Mouse (Mus musculus) lung, adult 2 months (tissue): Measurements from ENCODE around the gene Wipi1. TPM values are rescaled to one million over a fixed set of nuclear protein-coding genes. Genes with fewer than 3 reads are reported as not detected.
"Not testable (repeated sequence)": the region's sequence is repeated elsewhere in the genome, so short reads cannot be mapped to it uniquely, and the experiment has no call there.

ENCODE experiments used
- DNase-seq: peaks from one replicate; pipeline ENCODE4 v3.0.0; 2022
- H3K4me1 ChIP-seq: fragments of 200-500 bp; 2 replicates; pipeline ENCODE4 v1.6.1; 2011; ENCODE audit warnings: low read length; ENCODE audit not compliant: control insufficient read depth, insufficient read depth
- H3K4me3 ChIP-seq: fragments of 200-500 bp; replicated peaks from 2 replicates; pipeline ENCODE3; 2011; ENCODE audit warnings: low read depth, mild to moderate bottlenecking, control low read depth, low read length; ENCODE audit errors: extremely low read depth
- CTCF ChIP-seq: fragments of 200-500 bp; IDR thresholded peaks from 2 replicates; pipeline ENCODE4 v1.5.1; 2011; ENCODE audit warnings: mild to moderate bottlenecking, low read length, control low read depth; ENCODE audit not compliant: insufficient read depth
- POLR2A ChIP-seq: fragments of 200-500 bp; IDR thresholded peaks from 2 replicates; pipeline ENCODE4 v1.6.1; 2011; ENCODE audit warnings: low read depth, mild to moderate bottlenecking, control low read depth, low read length, borderline replicate concordance; ENCODE audit errors: extremely low read depth
- WGBS: fragments of 180-500 bp; shearing (Covaris S2); methylation state at CpG from one replicate; pipeline ENCODE4 v1.1.7; 2018; 5-methylcytosine and 5-hydroxymethylcytosine counted together
- polyA plus RNA-seq: library from polyadenylated mRNA; depleted of rRNA; stranded (reverse); fragments of >200 nt; gene quantifications from 2 replicates; pipeline ENCODE4 v1.2.3, GENCODE M21; 2012

Gene Wipi1
- polyA plus RNA-seq, 1 experiment, result 20.3 TPM

DNA sequence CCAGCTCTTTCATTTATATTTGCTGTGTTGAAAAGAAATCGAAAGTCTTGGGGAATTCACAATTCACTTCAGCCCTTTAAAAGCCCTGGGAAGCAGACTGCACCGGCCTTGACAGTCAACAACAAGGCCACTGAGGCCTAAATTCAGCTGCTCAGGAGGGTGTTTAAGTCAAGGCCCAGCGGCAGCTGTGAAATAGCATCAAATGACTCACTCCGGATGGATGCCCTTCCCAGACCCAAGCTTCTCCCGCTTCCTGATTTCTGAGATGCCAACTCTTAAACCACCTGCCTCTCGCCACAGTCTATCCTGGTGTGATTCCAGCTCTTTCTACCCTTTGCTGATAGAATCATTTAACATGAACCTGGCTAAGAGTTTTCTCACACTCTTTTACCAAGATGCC is 8.6 kb upstream of the Wipi1 start:
- Histone ChIP-seq H3K4me3 (no peak overlapping the region), H3K4me1 (peaks cover 4% of the 10 kb centered on the region; the same call in 1 of the 2 replicates)
- DNase-seq, result no peak
- no peak for TF ChIP-seq CTCF
- WGBS, result 79% methylated on average over 6 of the region's 6 CpGs

DNA sequence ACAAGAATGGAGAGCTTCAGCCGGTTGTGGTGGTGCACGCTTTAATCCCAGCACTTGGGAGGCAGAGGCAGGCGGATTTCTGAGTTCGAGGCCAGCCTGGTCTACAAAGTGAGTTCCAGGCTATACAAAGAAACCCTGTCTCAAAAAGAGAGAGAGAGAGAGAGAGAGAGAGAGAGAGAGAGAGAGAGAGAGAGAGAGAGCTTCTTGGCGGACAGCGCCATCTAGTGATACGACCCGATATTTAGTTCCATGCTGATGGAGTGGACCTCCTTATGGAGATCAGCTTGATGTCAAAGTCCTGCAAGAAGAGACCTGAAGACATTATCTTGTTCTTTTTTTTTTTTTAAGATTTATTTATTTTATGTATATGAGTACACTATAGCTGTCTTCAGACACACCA is 7.3 kb upstream of the Wipi1 start:
- WGBS, result 35% methylated on average over 8 of the region's 8 CpGs
- H3K4me3 ChIP-seq, H3K4me1 ChIP-seq: not testable (repeated sequence)
- peak; percentile 52 for DNase-seq
- TF ChIP-seq CTCF, result peak; percentile 52

DNA sequence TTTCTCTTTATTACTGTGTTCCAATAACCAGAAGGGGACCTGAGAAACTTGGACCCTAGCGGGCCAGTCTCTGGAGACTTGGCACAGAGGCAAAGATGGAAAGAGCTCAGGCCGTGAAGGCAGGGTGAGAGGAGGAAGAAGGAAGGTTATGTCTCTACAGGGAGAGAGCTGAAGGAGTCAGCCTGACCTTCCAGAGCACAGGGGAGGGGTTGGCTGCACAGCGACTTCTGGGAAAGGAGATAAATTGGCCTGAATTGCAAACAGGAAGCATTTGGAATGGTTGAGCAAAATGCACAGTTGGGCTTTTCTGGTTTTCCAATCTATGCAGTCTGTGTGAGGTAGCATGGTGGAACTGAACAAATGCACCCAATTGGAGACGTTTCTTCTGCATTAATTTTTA is 5.0 kb upstream of the Wipi1 start:
- Histone ChIP-seq H3K4me1 (peaks cover 4% of the 10 kb centered on the region; the same call in 1 of the 2 replicates), H3K4me3 (no peak overlapping the region)
- TF ChIP-seq POLR2A (no peak), CTCF (no peak)
- no peak for DNase-seq
- WGBS, result 32% methylated on average over 4 of the region's 4 CpGs

DNA sequence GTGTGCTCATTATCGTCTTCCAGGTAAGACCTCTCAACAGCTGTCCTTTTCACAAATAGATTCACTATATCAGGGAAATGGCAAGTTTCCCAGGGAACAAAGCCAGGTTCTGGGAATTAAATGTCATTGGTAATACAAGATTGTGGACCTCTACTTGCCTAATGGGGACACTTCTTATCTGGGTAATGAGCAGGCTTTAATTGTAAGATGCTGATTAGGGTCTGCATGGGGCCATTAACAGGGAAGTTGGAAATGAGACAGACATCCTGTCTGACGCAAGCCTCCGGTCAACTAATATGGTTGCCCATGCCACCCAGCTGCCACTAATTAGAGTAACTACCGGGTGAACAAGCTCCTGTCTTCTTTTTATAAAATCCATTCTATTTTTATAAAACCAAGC is 4.6 kb upstream of the Wipi1 start:
- TF ChIP-seq POLR2A, result no peak
- TF ChIP-seq CTCF, result no peak
- peaks cover 4% of the 10 kb centered on the region; the same call in 1 of the 2 replicates for H3K4me1 ChIP-seq
- DNase-seq, result no peak
- H3K4me3 ChIP-seq, result no peak overlapping the region
- 50% methylated on average over 4 of the region's 4 CpGs for WGBS

DNA sequence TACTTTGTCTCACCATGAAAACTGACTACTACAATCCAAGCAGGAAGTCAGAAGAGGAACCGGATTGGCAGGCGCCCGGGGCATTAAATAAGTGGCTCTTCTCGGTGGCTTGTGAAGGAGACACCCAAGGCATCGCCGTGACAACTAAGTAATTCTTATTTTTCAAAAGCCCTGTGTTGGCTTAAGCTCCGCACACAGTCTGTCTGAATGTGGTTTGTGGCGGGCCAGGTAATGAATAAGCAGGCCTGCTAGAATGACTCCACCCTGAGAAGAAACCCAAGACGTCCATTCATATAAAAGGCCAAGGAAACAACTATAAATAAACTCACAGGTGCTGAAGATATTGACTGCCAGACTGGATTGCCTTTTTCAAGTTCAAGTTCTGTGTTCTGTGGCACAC is 3.5 kb upstream of the Wipi1 start:
- no peak for TF ChIP-seq POLR2A
- TF ChIP-seq CTCF, result no peak
- 41% methylated on average over 9 of the region's 9 CpGs for WGBS
- no peak for DNase-seq

DNA sequence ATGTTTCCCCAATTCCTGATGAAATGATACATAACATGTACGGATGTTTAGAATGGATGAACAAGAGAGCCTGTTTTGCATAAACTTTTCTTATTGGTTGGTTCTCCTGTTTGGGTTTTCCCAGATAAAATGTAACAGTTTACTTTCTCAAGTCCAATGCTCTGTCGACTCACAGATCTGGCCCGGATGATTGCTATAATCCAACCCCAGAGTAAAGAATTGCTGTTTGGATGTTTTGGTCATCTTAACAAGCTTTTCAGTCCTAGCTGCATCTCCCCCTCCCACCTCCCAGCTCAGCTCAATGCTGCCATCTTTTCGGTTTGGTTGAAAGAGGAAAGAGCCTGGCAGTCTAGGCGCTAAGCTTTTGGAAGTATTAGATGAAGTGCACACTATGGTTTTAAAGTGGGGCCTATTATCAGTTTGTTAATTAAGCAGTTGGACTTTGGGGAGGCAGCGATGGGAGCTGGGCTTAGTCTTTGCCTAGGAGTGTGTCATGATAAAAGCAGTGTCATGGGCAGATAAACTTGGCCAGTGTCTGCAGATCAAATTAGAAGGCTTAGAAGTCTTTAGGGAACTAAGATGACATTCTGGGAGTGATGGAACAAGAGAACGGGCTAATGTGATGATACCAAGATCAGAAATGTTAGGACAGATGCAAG is 1.2 kb upstream of the Wipi1 start:
- 74% methylated on average over 7 of the region's 7 CpGs for WGBS
- H3K4me3 ChIP-seq, result no peak overlapping the region
- DNase-seq, result no peak
- no peak for TF ChIP-seq CTCF
- no peak for TF ChIP-seq POLR2A
- peaks cover 11% of the 10 kb centered on the region for H3K4me1 ChIP-seq

More for the DNA sequence above, 3.5 kb upstream of the Wipi1 start:
- H3K4me3 ChIP-seq, result no peak overlapping the region
- H3K4me1 ChIP-seq, result peaks cover 4% of the 10 kb centered on the region

DNA sequence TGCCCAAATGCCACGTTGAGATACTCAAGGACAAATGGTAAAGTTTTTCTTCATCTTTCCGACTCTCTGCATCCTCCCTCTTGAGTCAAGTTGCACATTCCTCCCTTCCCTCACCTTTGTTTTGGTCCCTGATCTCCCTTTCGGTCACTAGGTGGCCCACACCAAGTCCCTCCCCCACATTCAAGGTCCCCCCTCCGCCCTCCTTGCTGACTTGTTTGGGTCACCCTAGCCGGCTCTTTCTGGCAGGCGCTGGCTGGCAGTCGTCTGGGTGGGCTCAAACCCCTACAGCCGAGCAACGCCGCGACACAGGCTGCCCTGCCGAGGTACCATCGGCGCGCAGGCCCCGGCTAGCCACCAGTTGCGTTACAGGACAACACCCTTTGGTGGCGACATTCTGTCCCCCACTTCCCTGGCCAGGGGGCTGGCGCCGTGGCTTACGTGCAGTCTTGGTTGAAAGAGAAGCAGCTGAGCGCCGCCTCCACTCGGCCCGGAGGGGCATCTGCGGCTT is 918 bp downstream of the Wipi1 start:
- DNase-seq, result no peak
- Histone ChIP-seq H3K4me1 (peaks cover 7% of the 10 kb centered on the region), H3K4me3 (peak overlapping the region; percentile 94)
- under 1% methylated on average over 26 of the region's 26 CpGs for WGBS
- TF ChIP-seq POLR2A, result no peak
- no peak for TF ChIP-seq CTCF

DNA sequence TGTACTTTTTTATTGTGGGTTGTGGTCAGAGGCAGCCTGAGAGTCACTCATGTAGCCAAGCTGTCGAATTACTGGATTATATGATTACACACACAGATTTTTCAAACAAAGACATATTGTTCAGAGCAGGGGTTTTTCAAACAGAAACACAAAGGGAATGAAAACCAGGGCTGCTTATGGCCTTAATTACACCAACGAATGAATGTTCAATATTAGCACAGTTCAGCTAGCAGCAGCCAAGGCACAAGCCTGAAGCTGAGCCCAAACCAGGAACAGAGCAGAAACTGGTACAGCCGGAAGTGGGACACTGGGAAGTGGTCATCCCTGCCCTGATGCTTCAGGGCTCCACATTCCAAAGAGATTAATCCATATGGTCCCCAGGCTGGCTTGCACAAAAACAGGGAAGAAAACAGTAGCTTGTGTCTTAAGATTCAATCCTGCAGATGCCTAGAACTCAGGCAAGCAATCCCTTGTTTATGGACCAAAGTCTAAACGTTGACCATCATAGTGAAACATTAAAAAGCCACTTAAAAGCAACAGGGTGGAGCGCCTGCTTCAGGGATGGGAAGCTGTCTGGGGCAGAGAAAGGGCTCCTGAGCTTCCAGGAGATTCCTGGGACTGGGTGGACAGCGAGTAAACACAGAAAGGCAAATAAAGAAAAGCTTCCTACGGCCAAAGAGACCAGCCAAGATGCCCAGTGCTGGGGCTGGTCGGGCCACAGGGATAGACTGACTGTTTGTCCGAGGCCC is 1.5 kb downstream of the Wipi1 start:
- Histone ChIP-seq H3K4me3 (peak overlapping the region; percentile 94), H3K4me1 (peaks cover 7% of the 10 kb centered on the region)
- 11% methylated on average over 9 of the region's 9 CpGs for WGBS
- DNase-seq, result no peak
- no peak for TF ChIP-seq POLR2A
- TF ChIP-seq CTCF, result no peak

DNA sequence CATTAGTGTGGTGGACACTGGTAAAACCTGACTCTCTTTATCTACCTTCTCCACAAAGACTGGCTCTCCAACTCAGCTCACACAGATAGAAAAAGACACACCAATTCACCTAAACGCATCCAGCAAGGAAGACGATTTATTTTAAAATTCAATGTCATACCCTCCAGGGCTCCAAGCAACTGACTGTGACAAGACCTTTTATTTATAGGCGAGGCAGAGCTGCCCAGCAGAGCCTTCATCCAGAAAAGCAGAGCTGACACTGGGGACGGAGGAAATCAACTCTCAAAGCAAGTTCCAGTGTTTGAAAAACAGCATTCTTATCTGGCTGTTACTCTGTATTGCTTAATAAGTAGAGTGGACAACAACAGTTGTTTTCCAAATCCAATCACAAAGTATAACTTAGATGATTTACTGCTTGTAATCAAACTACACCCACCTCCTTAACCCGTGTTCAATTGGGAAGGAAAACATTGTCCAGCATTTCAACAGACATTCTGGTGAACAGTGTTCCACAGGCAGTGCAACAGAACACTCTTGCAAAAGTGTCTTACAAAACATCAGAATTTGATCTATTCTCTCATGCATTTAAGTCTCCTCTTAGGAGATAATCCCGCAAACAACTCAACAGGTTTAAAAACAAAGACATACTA is 2.7 kb downstream of the Wipi1 start:
- WGBS, result 45% methylated on average over 6 of the region's 6 CpGs
- Histone ChIP-seq H3K4me3 (no peak overlapping the region), H3K4me1 (peaks cover 7% of the 10 kb centered on the region)
- TF ChIP-seq CTCF (no peak), POLR2A (no peak)
- no peak for DNase-seq

DNA sequence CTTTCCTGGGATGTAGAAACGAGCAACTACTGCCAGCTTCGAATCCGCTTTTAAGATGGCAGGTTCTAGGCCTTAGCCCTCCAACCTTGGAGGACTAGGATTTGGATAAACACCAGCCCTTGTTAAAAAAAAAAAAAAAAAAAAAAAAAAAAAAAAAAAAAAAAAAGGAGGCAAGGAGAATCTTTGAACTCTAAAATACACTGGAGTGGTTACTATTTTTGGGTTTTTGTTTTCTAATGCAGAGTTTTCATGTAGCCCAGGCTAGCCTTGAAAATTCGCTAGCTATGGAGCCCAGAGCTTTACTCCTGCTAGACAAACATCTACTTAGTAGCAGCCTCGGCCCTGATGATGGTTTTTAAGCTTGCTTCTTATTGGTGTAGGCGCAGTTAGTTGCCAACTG is 4.2 kb downstream of the Wipi1 start:
- TF ChIP-seq POLR2A (no peak), CTCF (no peak)
- Histone ChIP-seq H3K4me3 (no peak overlapping the region), H3K4me1 (peaks cover 7% of the 10 kb centered on the region)
- no peak for DNase-seq
- WGBS, result 76% methylated on average over 6 of the region's 6 CpGs
